Mouse (Mus musculus): ENCODE data around the gene Hoxa4.

Gene Hoxa4

DNA sequence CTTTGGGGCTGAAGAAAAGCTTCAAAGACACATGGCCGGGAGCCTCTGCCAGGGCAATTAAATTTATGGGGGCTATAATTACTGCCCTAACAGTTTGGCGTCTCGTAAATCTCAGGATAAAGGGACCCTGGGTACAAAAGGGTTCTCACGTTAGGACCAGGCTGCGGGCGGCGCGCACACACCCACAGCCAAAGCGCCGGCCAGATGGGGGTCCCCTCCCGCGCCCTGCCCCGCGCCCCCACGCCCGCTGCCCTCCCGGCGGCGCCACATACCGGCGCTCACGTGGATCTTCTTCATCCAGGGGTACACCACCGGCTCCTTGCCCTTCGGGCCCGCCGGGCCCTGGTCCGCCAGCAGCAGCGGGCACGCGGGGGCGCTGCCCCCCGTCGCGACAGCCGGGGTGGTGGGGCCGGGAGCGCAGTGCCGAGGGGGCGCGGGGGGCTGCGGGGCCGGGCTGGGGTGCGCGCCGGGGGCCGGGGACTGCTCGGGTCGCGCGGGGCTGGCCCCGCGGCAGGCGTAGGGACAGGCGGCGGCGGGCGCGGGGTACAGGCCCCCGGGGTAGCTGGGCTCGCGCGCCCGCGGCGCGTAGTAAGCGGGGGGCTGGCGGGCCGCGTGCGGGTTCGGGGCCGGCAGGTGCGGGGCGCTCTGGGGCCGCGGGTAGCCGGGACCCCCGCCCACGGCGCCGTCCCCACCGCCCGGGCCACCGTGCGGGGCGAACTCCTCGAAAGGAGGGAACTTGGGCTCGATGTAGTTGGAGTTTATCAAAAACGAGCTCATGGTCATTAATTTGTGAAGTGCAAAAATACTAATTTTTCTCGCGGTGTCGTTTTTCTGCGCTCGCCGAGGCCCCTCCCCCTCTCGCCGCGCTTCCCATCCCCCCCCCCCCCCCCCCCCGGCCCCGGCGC, at the start of gene Hoxa4:
Gene Hoxa4 (minus strand): TSS at position 848 of the 905 bp plus-strand sequence.
- DNase-seq, result peak; percentile 44

DNA sequence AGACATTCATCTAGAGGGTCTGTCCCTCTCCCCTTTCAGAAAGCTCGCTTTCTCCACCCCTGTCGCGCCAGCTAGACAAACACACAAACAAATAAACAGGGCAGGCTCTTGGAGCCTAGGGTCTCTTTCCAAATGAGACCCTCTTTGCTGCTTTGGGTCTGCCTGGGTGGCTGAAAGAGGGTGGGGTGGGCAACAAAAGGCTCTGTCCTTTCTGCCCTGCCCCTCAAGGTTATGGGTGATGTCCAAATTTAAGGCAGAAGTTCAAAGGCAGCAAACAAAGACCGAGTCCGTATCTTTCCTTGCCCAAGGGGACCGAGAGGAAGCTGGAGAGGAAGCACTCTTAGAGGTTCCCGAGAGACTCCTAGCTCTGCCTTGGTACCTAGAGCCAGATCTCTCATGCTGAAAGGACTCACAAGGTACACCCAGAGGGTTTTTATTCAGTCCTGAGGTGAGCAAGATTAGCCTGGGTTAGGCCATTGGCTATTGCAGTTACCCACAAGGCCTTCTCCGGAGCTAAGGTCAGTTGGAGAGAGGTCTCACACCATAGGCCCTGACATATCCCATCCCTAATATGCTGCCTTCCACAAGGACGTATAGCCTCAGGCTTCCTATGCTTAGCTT, 49.6 kb upstream of the Hoxa4 start:
- DNase-seq, result no peak

DNA sequence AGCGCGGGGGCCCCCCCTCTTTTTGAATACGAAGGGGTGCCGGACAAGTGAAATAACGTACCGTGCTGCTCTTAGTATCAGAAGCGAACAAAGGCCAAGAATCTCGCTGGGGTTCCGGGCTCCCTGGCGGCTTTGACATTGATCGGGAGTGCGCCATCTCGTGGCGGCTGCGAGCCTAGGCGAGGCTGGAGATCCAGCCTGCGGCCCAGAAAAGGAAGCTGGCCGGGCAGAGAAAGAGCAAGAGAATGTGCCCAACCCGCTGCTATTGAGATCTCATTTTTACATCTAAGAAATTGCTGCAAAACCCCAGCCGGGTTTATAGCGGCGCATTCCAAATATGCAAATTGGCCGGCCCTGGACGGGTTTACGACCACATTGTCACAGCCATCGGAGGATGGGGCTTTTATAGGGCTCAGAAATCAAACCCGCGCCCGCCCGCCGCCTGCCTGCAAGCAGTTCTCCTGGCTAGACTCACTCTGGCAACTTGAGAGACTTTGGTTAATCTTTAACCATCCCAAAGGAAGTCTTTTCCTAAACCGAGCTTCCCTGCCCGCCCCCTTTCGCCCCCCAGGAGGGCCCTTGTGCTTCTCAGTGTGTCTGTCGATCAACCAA, 48.9 kb upstream of the Hoxa4 start, which contains the start of gene Hoxa10:
Gene Hoxa10 (minus strand): TSS at position 466 of the 612 bp plus-strand sequence.
- peak; percentile 90 for DNase-seq

DNA sequence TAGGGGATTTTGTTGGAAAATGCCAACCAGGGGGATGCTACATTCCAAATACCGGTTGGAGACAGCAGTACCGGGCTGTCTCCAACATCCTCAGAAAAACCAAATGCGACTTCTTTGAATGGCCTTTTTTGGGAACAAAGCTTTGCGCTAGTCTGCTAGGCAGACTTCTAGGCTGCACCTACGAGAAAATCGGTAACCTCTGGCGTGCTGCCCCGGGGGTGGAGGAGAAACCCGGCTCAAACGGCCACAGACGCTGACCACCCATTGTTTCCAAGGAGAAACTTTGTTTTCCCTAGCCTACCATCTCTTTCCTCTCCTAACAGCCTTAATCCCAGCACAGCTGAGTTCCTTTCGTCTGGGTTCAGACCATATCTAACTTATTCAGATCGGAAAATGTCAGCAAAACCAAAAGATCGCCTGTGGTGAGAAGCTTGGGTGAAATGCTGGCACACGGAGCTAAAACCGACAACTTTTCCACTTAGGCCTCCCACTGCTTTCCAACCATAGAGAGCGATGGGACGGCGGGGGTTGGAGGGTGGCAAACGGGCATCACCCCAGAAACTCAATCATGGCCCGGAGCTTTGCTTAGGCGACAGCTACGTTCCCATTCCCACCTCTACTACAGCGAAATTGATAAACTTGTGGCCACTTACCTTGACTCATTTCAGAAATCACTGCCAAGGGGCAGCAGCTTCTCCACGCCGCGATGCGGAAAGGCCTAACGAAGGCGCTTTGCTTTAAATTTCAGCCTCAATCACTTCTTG, 48.3 kb upstream of the Hoxa4 start:
- DNase-seq, result peak; percentile 18

DNA sequence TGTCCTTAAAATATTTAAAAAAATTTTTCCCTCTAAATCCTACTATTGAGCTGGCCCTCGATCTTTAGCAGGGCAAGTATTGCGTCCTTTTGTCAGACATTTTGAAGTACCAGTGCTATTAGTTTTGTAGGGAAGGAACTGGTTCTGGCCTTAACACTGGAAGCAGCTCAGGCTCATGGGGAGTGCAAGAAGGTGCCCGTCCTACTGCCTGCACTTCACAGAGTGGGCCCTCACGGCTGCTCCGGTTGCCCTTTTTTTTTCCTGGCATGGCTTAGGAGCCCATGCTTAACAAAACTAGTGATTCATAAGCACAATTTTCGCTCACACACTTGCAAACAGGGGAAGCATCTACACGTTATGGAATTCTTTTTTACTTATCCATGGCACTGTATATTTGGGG, 47.4 kb upstream of the Hoxa4 start:
- peak; percentile 8 for DNase-seq

DNA sequence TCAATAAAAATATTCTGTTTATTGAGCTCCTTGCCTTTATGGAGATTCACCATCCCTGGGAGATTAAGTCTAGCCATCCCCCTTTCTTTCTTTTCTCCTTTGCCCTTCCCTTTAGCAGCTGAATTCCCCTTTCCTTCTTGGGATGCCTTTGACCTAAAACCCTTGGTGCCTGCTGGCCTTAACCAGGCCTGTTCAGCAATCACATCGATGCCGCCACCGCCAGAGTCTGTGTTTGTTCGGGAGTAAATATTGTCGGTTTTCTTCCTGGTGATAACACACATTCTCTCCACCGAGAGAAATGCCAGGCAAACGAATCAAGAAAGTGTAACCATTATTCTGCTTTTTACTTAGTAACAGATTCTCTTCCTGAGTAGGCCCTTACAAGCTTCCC, 46.6 kb upstream of the Hoxa4 start:
- DNase-seq, result peak; percentile 8

DNA sequence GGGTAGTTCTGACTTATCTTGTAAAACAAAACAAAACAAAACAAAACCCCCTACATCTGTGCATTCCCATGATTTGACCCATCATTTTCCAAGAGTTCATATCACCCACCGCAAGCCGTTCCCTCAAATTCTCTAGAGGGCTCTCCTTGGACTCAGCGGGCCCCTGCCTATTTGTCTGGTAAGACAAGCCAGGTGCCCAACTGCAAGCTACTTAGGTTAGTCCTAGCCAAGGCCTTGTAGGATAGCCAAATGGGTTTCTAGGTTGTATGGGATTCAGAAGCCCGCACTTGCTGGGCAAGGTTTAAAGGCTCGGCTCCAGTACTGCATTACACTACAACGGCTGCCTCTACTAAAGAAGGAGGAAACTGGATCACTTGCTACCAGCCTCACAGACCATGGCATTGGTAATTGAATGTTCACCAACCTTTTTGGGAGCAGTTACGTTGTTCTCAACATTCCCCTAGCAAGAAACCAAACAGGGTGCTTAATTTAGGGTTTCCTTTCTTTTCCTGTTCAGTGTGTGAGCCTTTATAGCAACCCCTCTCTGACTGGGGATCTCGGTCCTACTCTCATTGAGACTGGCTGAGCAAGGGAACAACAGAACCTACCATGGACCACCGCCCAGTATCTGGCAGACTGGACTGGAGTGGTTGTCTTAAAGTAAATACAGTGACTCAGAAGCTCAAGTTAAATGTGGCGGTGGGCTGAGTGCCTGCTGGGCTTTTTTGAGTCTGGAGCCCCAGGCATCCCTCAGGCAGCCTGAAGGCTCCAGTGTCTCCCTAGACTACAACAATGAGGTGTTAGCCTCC, 46.0 kb upstream of the Hoxa4 start:
- peak; percentile 4 for DNase-seq

DNA sequence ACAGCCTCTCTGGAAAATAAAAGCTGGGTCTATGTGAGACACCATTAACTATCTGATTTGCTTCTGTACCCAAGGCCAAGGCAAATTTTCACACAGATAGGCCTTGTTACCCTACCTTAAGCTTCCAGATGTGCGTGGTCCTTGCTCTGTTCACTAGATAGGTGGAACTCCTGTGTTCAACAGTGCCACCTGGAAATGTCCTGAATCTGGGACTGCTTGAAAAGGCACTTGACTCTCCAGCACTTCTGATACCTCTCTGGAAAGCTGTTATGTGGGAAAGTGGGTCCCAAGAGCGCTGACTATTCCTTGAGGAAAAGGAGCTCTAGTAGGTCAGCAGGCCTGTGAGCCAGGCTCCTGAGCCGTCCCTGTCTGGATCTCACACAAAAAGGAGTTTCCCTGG, 45.3 kb upstream of the Hoxa4 start:
- peak; percentile 4 for DNase-seq

DNA sequence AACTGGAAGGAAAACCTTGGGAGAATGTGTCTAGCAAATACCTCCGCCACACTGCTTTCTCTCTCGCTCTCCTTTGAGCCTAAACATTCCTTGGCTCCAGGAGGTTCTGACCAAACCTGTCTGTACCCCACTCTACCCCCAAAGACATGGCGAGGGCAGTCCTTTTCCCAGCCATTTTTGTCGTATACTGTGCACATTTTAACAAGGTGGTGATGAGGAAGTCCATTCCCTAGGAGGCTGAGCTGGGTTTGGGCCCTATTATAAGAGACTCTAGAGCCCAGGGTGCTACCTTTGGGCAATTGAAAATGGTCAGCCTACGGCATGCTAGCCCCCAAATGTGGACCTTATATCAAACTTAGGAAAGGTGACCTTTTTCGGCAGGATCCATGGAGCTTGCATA, 44.3 kb upstream of the Hoxa4 start:
- peak; percentile 2 for DNase-seq

DNA sequence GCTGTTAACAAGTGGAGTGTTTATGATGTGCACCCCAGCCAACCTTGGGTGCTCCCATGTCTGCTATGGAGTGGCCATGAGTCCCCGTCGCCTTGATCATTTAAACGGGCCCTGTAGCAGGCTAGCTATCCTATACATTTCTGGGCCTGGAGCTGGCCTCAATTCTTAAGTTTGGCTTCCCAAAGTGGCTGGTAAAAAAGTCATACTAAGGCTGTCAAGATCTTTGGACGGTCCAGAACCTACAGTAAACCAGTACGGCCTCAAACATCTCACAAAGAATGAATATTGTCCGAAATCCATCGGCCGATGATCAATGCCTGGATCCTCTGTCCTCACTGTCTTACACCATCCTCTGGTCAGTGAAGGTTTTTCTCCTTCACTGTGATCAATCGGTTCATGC, 43.7 kb upstream of the Hoxa4 start:
- no peak for DNase-seq

DNA sequence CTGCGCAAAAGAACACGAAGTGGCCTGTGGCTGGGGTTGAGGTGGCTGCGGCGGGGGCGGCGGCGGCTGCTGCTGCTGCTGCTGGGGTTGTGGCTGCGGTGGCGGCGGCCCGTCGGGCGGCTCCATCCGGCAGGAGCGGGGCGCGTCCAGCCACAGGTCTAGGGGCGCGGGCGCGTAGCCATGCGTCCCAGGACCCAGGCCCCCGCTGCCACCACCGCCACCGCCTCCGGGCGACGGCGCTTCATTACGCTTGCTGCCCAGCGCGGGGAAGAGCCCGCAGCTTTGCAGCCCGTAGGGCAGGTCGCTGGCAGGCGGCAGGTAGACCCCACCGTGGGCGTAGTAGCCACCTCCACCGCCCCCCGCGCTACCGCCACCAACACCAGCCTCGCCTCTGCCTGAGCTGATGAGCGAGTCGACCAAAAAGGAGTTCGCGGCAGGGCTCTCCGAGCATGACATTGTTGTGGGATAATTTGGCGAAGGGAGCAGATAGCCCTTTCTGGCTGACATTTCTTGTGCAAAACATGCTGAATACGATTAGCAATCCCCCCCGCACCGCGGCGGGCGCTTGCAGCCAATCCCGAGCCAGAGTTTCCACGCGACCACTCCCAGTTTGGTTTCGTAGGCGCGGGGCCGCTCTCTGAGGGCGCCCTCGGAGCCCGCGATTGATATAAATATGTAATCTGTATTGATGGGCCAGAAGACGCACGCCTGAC, 43.0 kb upstream of the Hoxa4 start:
- DNase-seq, result peak; percentile 16

DNA sequence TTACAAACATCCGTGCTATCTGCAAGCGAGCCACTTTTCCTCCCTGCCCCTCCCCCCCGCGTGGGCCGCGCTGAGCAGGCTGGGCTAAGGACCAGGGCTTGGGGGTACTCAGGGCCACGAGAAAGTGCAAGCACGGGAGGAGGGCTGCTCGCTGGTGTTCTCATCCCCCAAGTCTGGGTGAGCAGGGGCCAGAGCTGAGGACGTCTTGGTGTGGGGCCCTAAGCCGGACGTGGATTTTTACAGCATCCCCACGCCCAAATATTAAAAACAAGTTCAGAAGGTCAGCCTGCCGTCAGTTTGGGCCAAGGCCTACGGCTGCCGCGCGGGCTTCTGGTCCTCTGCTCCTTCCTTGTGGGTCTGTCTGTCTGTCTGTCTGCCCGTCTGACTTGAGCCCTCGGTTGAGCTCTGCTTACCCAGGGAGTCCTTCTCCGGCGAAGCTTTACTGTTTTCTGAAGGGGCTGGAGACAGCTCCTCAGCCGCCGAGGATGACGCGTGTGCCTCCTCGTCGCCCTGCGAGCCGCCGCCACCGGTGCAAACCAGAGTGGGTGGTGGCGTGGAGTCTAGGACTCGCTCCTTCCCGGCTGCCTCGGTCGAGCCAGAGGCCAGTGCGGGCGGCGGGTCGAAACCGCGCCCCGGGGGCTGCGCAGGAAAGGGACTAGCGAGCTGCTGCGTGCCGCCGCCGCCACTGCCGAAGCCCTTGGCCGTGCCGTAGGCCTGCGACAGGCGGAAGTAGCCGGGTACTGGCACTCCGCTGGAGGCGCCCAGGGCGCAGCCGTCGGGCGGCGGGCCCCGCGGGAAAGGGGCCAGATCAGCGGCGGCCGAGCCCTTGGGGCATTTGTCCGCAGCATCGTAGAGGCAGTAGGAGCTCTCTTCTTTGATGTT, 42.2 kb upstream of the Hoxa4 start:
- peak; percentile 59 for DNase-seq

DNA sequence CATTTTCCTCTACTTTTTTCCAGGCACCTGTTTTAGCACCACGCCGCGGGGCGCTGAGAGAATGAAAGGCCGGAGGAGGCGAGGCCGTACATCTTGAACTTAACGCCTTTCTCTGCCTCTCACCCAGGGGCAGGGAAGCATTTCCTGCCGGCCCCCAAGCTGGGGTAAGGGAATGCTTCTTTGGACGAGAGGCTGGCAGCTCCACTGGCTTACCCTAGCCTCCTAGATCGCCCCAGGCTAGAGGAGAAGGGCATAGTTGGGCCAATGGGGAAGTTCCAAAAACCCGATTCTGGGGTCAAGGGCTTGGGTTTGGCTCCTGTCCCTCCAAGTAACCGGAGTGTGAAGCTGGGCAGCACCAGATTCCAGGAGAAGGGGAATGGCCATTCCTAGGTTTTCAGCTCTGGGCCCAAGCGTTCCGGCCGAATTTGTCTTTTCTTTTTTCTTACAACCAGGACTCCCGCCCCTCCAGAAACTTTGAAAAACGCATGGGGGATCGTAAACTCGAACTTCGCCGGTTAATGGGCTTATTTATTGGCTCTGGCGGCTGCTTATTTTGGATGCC, 41.5 kb upstream of the Hoxa4 start:
- peak; percentile 18 for DNase-seq

DNA sequence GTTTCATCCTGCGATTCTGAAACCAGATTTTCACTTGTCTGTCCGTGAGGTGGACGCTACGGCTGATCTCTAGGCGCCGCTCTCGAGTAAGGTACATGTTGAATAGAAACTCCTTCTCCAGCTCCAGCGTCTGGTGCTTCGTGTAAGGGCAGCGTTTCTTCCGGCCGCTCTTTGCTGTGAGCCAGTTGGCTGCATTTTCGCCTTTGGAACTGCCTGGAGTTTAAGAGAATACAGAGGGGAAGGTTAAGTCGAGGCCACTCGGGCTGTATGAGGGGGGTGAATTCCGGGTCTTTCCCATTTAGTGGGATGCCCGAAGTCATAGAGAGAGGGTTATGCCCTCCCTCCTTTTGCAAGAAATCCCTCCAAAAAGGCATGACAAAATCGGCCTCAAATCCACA, 41.0 kb upstream of the Hoxa4 start:
- DNase-seq, result peak; percentile 31

DNA sequence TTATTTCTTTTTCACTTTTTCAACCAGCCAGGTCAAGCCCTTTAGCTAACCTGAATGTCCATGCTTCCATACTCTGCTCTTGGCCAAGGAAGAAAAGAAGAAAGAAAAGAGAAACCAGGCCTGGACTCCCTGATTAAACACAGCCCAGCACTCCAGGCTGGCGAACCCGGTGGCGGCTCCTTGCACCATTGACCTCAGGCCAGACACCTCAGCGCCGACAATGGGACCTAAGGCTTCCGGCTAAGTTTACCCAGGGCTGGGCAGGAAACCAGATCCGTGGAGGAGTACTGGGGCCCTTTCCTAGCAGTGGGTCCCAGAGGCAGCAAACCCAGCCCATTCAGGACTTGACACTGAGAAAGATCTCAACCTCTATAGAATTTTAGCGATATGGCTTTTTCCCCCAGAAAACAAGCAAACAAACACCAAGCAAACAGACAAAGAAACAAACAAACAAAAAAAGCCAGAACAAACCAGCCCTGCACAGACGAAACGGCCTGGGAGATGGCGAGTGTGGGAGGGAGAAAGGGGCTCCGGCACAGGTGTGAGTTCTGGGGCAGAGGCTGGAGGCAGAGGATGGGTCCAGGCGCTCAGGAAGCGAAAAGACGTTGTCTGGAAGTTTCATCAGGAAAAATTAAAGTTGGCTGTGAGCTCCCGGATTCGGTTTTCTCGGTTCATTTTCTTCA, 40.5 kb upstream of the Hoxa4 start:
- DNase-seq, result peak; percentile 21

DNA sequence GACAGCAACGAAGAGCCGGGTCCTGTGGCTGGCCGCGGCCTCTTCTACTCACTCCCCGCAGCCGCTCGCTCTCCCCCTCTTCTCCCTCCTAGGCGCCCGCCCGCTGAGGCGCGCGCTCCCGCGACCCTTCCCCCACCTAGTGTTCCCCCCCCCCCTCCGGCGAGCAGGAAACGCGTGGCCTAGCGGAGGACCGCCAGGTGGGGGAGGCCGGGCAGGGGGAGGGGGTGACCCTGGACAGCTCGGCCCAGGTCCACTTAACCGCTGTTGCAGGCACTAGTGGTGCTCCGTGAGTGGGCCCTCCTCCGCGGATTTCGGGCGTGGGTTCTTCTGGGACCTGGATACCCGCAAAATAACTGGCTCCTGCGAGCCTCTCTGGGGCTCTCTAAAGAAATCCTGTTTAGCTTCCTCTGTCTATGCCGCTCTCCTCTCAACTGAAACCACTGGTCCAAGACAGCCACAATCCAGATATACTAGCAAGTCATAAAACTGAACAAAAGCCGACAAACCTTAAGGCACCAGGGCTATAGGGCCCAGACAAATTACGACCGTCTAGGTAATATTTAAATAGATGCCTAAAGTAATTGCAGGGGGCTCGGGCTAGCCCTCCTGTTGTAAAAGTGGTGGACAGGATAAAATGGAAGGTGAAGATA, 39.1 kb upstream of the Hoxa4 start, which contains the start of gene Hoxa9:
Gene Hoxa9 (minus strand): TSS at position 574 of the 650 bp plus-strand sequence.
- peak; percentile 20 for DNase-seq

DNA sequence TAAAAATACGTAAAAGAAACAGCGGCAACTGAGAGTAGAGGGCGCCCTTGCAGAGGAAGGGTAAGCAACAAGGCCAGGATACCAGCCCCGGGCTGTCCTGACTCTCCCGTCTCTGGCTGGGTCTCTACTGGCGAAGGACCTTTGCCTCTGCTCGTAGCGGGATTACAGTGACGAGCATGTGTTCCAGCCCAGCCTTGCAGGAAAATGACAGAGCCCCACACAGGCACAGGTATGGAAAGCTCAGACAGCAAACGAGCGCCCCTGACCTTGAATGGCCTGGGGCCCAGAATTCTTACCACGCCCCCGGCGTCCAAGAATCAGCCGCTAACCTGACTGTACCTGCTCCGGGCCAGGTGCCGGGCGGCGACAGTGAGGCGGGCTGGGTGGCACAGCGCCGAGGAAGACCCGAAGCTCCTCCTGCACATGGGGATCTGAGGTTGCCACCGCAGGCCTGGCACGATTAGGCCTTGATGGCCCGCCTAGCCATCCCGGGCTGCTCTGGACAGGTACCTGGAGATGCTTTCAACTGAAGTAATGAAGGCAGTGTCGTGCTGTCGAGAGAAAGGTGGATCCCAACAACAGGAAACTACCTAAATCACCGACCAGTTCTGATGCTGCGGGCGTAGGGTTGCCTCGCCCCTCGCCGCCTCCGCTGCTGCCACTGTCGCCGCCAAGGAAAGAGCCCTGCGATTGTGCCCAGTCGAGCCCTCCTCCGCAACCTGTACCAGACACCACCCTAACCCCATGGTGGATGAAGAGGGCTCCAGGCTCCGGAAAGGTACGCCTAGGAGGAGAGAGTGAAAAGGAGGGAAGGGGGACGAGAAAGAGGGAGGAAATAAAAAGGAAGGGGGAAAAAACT, 38.2 kb upstream of the Hoxa4 start:
- peak; percentile 33 for DNase-seq

Data from thymus, postnatal 4 days (tissue).